Mouse (Mus musculus): ENCODE data around the gene Rftn2.

- TF ChIP-seq CTCF (IDR thresholded peaks at IDR 0.05; ENCODE audit: borderline replicate concordance, extremely low read depth, insufficient read depth, insufficient read length) (no peak), POLR2A (IDR thresholded peaks at IDR 0.05; ENCODE audit: borderline replicate concordance, extremely low read depth, insufficient read depth, insufficient read length, poor library complexity, severe bottlenecking) (no peak)
Measured at GRCm38 (mm10) chr1:55236487-55236886, 9.9 kb upstream of the Rftn2 start.
